ENCODE assay signal across 9 mouse cellular contexts in the genomic region with DNA sequence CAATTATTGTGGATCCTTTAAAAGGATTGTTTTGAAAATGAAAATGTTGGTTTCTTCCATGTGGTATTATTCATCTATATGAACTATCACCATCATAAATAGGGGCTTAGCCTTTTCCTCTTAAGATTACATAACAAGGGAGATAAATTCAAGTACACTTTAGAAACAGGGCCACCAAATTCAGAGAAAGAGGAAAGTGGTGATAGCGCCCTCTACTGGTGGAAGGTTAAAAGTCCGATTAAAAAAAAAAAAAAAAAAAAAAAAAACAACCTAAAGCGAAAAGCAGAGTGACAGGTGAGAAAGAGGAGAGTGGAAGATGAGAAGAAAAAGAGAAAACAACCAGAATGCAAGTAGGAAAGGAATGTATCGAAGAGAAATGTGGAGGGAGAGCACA.
DNase-seq lines count a peak whose midpoint lies in the region; ATAC-seq lines count a peak whose summit lies in the region.
"Had no signal": no experiment of that assay in that cellular context is flagged by ENCODE, and none has a peak within 500 bp of the region (broad histone marks: within the 10 kb centered on the region; RNA-seq: fewer than 3 reads in every experiment).

No protein-coding gene starts in this region.

- no peaks in the 10 kb centered on the region for H3K4me1 ChIP-seq in kidney, embryonic 16.5 days (ENCODE audit: insufficient read depth, low read length)
- H3K4me1 ChIP-seq in kidney, embryonic 14.5 days (ENCODE audit: control insufficient read depth, insufficient read depth, low read length) = peaks cover 5% of the 10 kb centered on the region; the same call in 1 of the 2 replicates

- no peaks in the 10 kb centered on the region for H3K36me3 ChIP-seq in kidney, embryonic 16.5 days (ENCODE audit: insufficient read depth, low read length)
- no peaks in the 10 kb centered on the region for H3K36me3 ChIP-seq in kidney, embryonic 14.5 days (ENCODE audit: control insufficient read depth, insufficient read depth, low read length)
- H3K36me3 ChIP-seq: embryonic facial prominence, embryonic 12.5 days; limb, embryonic 12.5 days had no signal

- no peak overlapping the region for H3K4me3 ChIP-seq in kidney, embryonic 16.5 days (ENCODE audit: low read length)
- H3K4me3 ChIP-seq in kidney, embryonic 14.5 days (ENCODE audit: low read length) = no peak overlapping the region
- H3K4me3 ChIP-seq: embryonic facial prominence, embryonic 12.5 days; limb, embryonic 12.5 days had no signal

- no peak overlapping the region for H3K4me2 ChIP-seq in kidney, embryonic 16.5 days (replicated peaks; ENCODE audit: low read depth, low read length)
- H3K4me2 ChIP-seq in kidney, embryonic 14.5 days (replicated peaks; ENCODE audit: low read depth, low read length) = no peak overlapping the region
- H3K4me2 ChIP-seq: embryonic facial prominence, embryonic 12.5 days; limb, embryonic 12.5 days had no signal

- H3K27ac ChIP-seq in kidney, embryonic 16.5 days (ENCODE audit: low read length) = no peak overlapping the region
- H3K27ac ChIP-seq in kidney, embryonic 14.5 days (ENCODE audit: low read depth, low read length) = no peak overlapping the region
- H3K27ac ChIP-seq: embryonic facial prominence, embryonic 12.5 days; limb, embryonic 12.5 days had no signal

- DNase-seq in kidney, postnatal 14 days = peak; percentile 27
- DNase-seq in CD8-positive naive resting alpha-beta T cell, adult 2 months (ENCODE audit: low read depth in 2 of 2, low spot score in 2 of 2) = peak; percentile 33 to 35
- DNase-seq in R1 (ENCODE audit: low read depth, low spot score) = peak; percentile 61
- peak; percentile 37 for DNase-seq in hindlimb bud, embryonic 11.5 days (ENCODE audit: extremely low spot score, low read depth, low spot score)
- no peak for DNase-seq in frontal cortex, postnatal 14 days (ENCODE audit: low spot score in 2 of 2)

- no peak overlapping the region for H3K9ac ChIP-seq in kidney, embryonic 16.5 days (replicated peaks; ENCODE audit: low read length)
- H3K9ac ChIP-seq in kidney, embryonic 14.5 days (ENCODE audit: low read depth, low read length) = no peak overlapping the region
- H3K9ac ChIP-seq: embryonic facial prominence, embryonic 12.5 days; limb, embryonic 12.5 days had no signal

- WGBS in kidney, embryonic 16.5 days = 6% methylated on average over 4 of the region's 4 CpGs
- WGBS in kidney, embryonic 14.5 days = 15% methylated on average over 4 of the region's 4 CpGs

- ATAC-seq in kidney, embryonic 16.5 days (ENCODE audit: low FRiP score, low TSS enrichment) = no peak
- ATAC-seq in kidney, embryonic 14.5 days (ENCODE audit: low FRiP score, low TSS enrichment) = no peak

- peaks cover 3% of the 10 kb centered on the region; the same call in 1 of the 2 replicates for H3K9me3 ChIP-seq in kidney, embryonic 16.5 days (ENCODE audit: low read length)
- H3K9me3 ChIP-seq in kidney, embryonic 14.5 days (ENCODE audit: control insufficient read depth, low read length) = no peaks in the 10 kb centered on the region
- H3K9me3 ChIP-seq: embryonic facial prominence, embryonic 12.5 days; limb, embryonic 12.5 days had no signal

- no peaks in the 10 kb centered on the region for H3K27me3 ChIP-seq in kidney, embryonic 16.5 days (ENCODE audit: insufficient read depth, low read length)
- no peaks in the 10 kb centered on the region for H3K27me3 ChIP-seq in kidney, embryonic 14.5 days (ENCODE audit: control insufficient read depth, insufficient read depth, low read length)
- H3K27me3 ChIP-seq: embryonic facial prominence, embryonic 12.5 days had no signal

Comparison
In these comparisons a context has a peak if more than half of its experiments do, and no peak if none do; other contexts are left out.
1. DNase-seq: peak in kidney, postnatal 14 days (single experiment), CD8-positive naive resting alpha-beta T cell, adult 2 months (2 of 2), R1 (single experiment) and hindlimb bud, embryonic 11.5 days (single experiment); none in frontal cortex, postnatal 14 days (0 of 2).